Mouse (Mus musculus): ENCODE measurements around the gene Gm21921.
"Not testable (repeated sequence)": the region's sequence is repeated elsewhere in the genome, so short reads cannot be mapped to it uniquely, and the experiment has no call there.

The Gm21921 gene

GRCm38 (mm10) chrY:24796143-24796542 is at the start of gene Gm21921:
Gene Gm21921 (minus strand): TSS chrY:24796243.
- DNase-seq, result not testable (repeated sequence)

Measured in spleen, adult 18-20 months (tissue).